Mouse (Mus musculus) midbrain, postnatal 0 days (tissue): ENCODE measurements around the gene Mettl24. TPM values are rescaled to one million over a fixed set of nuclear protein-coding genes. Genes with fewer than 3 reads are reported as not detected.

Experiments
- ATAC-seq: fragments of 200-750 bp; cut with Nextera tagmentation; 2 replicates; pipeline ENCODE4 v1.8.0; 2017; ENCODE audit warnings: moderate number of reproducible peaks, mild to moderate bottlenecking, moderate TSS enrichment, moderate library complexity; ENCODE audit not compliant: low FRiP score
- DNase-seq: peaks from one replicate; pipeline ENCODE4 v3.0.0-alpha.2; 2015; ENCODE audit warnings: low spot score
- H3K27ac ChIP-seq: fragments of 300-500 bp; sonication (generic); 2 replicates; pipeline ENCODE4 v1.5.1; 2014; ENCODE audit warnings: low read depth, mild to moderate bottlenecking, low read length, mixed read lengths
- H3K27me3 ChIP-seq: fragments of 300-500 bp; sonication (generic); 2 replicates; pipeline ENCODE4 v1.6.1; 2014; ENCODE audit warnings: low read length, control low read depth, mixed read lengths; ENCODE audit not compliant: insufficient read depth
- H3K36me3 ChIP-seq: fragments of 300-500 bp; sonication (generic); 2 replicates; pipeline ENCODE4 v1.6.1; 2014; ENCODE audit warnings: low read length, control low read depth, mixed read lengths; ENCODE audit not compliant: insufficient read depth
- H3K4me1 ChIP-seq: fragments of 300-500 bp; sonication (generic); 2 replicates; pipeline ENCODE4 v1.6.1; 2014; ENCODE audit warnings: mild to moderate bottlenecking, control low read depth, antibody characterized with exemption, low read length, mixed read lengths; ENCODE audit not compliant: insufficient read depth
- H3K4me2 ChIP-seq: fragments of 300-500 bp; sonication (generic); 2 replicates; pipeline ENCODE4 v1.6.1; 2014; ENCODE audit warnings: low read depth, mild to moderate bottlenecking, low read length, mixed read lengths; ENCODE audit not compliant: poor library complexity, severe bottlenecking
- H3K4me3 ChIP-seq: fragments of 300-500 bp; sonication (generic); 2 replicates; pipeline ENCODE4 v1.5.1; 2014; ENCODE audit warnings: low read depth, mild to moderate bottlenecking, low read length, moderate library complexity
- H3K9ac ChIP-seq: fragments of 300-500 bp; sonication (generic); replicated peaks from 2 replicates; pipeline ENCODE4 v1.6.1; 2014; ENCODE audit warnings: mild to moderate bottlenecking, low read length, moderate library complexity, mixed read lengths; ENCODE audit not compliant: poor library complexity, severe bottlenecking
- H3K9me3 ChIP-seq: fragments of 300-500 bp; sonication (generic); 2 replicates; pipeline ENCODE4 v1.6.1; 2016; ENCODE audit warnings: low read length, control low read depth
- CTCF ChIP-seq: IDR thresholded peaks from 2 replicates; pipeline ENCODE4 v1.5.1; 2016; ENCODE audit warnings: antibody characterized with exemption, mild to moderate bottlenecking
- WGBS: fragments of 180-500 bp; shearing (Covaris S2); extraction: QIAGEN DNeasy Blood & Tissue Kit; methylation state at CpG from one replicate; pipeline ENCODE4 v1.1.7; 2014; 5-methylcytosine and 5-hydroxymethylcytosine counted together
- polyA plus RNA-seq: library from polyadenylated mRNA; unstranded; fragments of >200 nt; fragmentation: Nextera tagmentation; extraction: Ambion mirVana; gene quantifications from 2 replicates; pipeline ENCODE4 v1.2.1, GENCODE M21; 2015
- total RNA-seq: library from RNA; depleted of rRNA; stranded (reverse); fragments of >200 nt; gene quantifications from 2 replicates; pipeline ENCODE4 v1.2.3, GENCODE M21; 2014

The Mettl24 gene
- total and polyA plus RNA-seq, 2 experiments from 2014 or later = 0.98 TPM; not detected in 1

GRCm38 (mm10) chr10:40845626-40846025, 162.5 kb downstream of the Mettl24 start:
- no peak overlapping the region for H3K4me2 ChIP-seq
- no peaks in the 10 kb centered on the region for H3K27me3 ChIP-seq
- H3K4me1 ChIP-seq = no peaks in the 10 kb centered on the region
- no peaks in the 10 kb centered on the region for H3K9me3 ChIP-seq
- WGBS = 89% methylated on average over 6 of the region's 6 CpGs
- no peak overlapping the region for H3K9ac ChIP-seq
- DNase-seq = no peak
- no peak for ATAC-seq
- H3K4me3 ChIP-seq = no peak overlapping the region
- no peak overlapping the region for H3K27ac ChIP-seq
- H3K36me3 ChIP-seq = peaks cover 28% of the 10 kb centered on the region
- no peak for TF ChIP-seq CTCF

DNA sequence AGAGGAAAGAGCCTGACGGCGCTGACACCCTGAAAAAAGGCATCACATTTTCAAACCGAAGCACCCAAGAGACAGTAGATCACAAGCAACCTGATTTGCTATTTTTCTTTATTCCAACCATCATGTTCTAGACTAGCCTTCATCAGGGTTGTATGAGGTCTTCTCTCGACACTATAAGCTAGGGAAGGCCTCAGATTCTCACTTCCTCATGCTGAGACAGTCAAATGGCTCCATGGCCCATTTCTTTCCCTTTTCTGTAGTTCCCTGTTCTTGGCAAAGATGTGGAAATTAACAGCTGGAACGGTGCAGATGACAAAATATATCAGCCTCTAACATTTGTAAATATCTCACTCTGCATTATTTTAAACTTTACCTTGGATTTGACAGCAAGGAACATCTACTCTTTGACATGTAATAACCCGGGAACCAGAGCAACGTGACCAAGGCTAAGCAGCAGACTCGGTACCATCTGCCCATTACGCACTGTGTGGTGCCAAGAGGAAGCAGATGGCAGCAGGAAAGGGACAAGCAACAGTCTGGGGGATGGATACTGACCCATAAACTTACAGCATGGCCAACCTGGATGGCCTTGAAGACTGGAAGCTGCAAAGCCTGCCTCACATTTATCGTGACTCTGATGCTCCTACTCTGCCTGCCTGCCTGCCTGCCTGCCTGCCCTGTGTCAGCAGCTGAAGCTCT, 164.2 kb downstream of the Mettl24 start:
- Histone ChIP-seq H3K9ac (no peak overlapping the region), H3K4me2 (no peak overlapping the region), H3K4me1 (no peaks in the 10 kb centered on the region), H3K36me3 (peaks cover 21% of the 10 kb centered on the region), H3K9me3 (no peaks in the 10 kb centered on the region), H3K27ac (no peak overlapping the region), H3K27me3 (no peaks in the 10 kb centered on the region), H3K4me3 (no peak overlapping the region)
- DNase-seq (peak; percentile 49), ATAC-seq (no peak)
- TF ChIP-seq CTCF = no peak
- 93% methylated on average over 10 of the region's 10 CpGs for WGBS

- Histone ChIP-seq H3K27me3 (no peaks in the 10 kb centered on the region), H3K9ac (no peak overlapping the region), H3K4me1 (no peaks in the 10 kb centered on the region), H3K4me3 (no peak overlapping the region), H3K4me2 (no peak overlapping the region), H3K27ac (no peak overlapping the region), H3K36me3 (peaks cover 13% of the 10 kb centered on the region; the same call in 1 of the 2 replicates), H3K9me3 (no peaks in the 10 kb centered on the region)
- ATAC-seq (no peak), DNase-seq (no peak)
- WGBS = 80% methylated on average over 2 of the region's 2 CpGs
- no peak for TF ChIP-seq CTCF
Measured at GRCm38 (mm10) chr10:40850644-40851043, 167.6 kb downstream of the Mettl24 start.

- Histone ChIP-seq H3K27me3 (no peaks in the 10 kb centered on the region), H3K4me1 (no peaks in the 10 kb centered on the region), H3K4me2 (no peak overlapping the region), H3K9me3 (no peaks in the 10 kb centered on the region), H3K4me3 (no peak overlapping the region), H3K9ac (no peak overlapping the region), H3K36me3 (peaks cover 13% of the 10 kb centered on the region; the same call in 1 of the 2 replicates), H3K27ac (no peak overlapping the region)
- no peak for DNase-seq
- TF ChIP-seq CTCF = no peak
- ATAC-seq = no peak
Measured at GRCm38 (mm10) chr10:40851138-40851537, 168.1 kb downstream of the Mettl24 start.

DNA sequence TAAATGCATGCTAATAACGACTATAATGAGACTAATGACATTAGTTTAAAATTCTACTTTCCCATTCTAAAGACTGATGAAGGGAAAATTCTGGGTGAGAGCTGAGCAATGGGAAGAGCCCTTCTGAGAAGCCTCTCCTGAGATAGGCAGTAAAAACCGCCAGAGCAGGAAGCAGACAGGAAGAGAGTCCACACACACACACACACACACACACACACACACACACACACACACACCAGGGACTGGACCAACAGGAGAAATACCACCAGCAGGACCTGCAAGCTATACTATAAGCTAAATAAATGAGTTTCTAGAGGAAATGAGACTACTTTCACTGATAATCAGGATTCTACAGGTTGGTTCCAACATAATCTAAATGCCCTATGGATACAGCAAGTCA, 172.5 kb downstream of the Mettl24 start:
- 81% methylated on average over 2 of the region's 2 CpGs for WGBS
- H3K27ac ChIP-seq = no peak overlapping the region
- H3K27me3 ChIP-seq = no peaks in the 10 kb centered on the region
- no peak overlapping the region for H3K9ac ChIP-seq
- ATAC-seq (no peak), DNase-seq (no peak)
- H3K4me3 ChIP-seq = no peak overlapping the region
- H3K9me3 ChIP-seq = no peaks in the 10 kb centered on the region
- no peak for TF ChIP-seq CTCF
- no peak overlapping the region for H3K4me2 ChIP-seq
- H3K36me3 ChIP-seq = no peaks in the 10 kb centered on the region
- H3K4me1 ChIP-seq = no peaks in the 10 kb centered on the region

GRCm38 (mm10) chr10:40856703-40857102, 173.6 kb downstream of the Mettl24 start:
- 86% methylated on average over 7 of the region's 7 CpGs for WGBS
- Histone ChIP-seq H3K27ac (no peak overlapping the region), H3K27me3 (no peaks in the 10 kb centered on the region), H3K9me3 (no peaks in the 10 kb centered on the region), H3K4me3 (no peak overlapping the region), H3K36me3 (no peaks in the 10 kb centered on the region), H3K9ac (no peak overlapping the region), H3K4me2 (no peak overlapping the region), H3K4me1 (no peaks in the 10 kb centered on the region)
- DNase-seq (no peak), ATAC-seq (no peak)
- no peak for TF ChIP-seq CTCF
